Mouse (Mus musculus) mature B cell (primary cell): ENCODE measurements around the gene Krtap17-1.

ENCODE experiments used
- in situ Hi-C: fragments of 300-500 bp; cut with MboI; formaldehyde crosslinking; loops from 2 replicates; pipeline ENCODE4 v1.14.3; 2019

The Krtap17-1 gene

GRCm38 (mm10) chr11:99965961-99966360 is 27.8 kb downstream of the Krtap17-1 start:
- in situ Hi-C loops = no loop called here

GRCm38 (mm10) chr11:99964213-99964612 is 29.6 kb downstream of the Krtap17-1 start:
- in situ Hi-C loops = no loop called here

- in situ Hi-C loops = no loop called here
These were observed 45.6 kb downstream of the Krtap17-1 start, which contains the start of gene Krtap9-5 for GRCm38 (mm10) chr11:99948175-99948574. TSS of gene Krtap9-5 (plus strand) at chr11:99948475.
